Mouse (Mus musculus): Measurements from ENCODE around the gene S100a14. TPM values are rescaled to one million over a fixed set of nuclear protein-coding genes. Genes with fewer than 3 reads are reported as not detected.

Gene S100a14
- polyA plus RNA-seq, 1 experiment from 2014 or later, result 149 TPM

DNA sequence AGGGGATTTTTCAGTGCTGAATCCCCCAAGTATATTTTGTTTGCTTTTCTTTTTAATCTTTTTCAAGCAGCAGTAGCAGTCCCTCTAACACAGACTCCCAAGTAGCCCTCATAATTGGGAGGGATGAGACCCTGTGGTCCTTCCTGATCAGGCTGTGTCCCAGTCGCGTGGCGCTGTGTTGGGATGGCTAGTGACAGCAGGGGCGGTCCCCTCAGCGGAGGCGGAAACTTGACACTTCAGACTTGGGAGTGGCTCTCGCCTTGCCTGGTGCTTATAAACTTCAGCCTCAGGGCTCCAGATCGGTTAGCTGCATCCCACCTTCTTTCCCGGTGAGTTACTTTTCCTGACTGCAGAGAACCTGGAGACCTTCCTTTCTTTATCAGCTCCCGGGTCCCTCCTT, 12.0 kb upstream of the S100a14 start:
- Histone ChIP-seq H3K4me3 (replicated peaks; ENCODE audit: low read length) (peak overlapping the region; percentile 50), H3K27ac (ENCODE audit: low read length) (peak overlapping the region; percentile 76), H3K4me2 (ENCODE audit: low read depth, low read length) (peak overlapping the region; percentile 92), H3K9me3 (replicated peaks; ENCODE audit: control insufficient read depth, low read length) (no peaks in the 10 kb centered on the region), H3K27me3 (ENCODE audit: control insufficient read depth, insufficient read depth, low read length) (0 out of 2 replicates have a peak, but pooled peaks cover 3% of the 10 kb centered on the region), H3K4me1 (ENCODE audit: control insufficient read depth, insufficient read depth, low read length) (peaks cover 13% of the 10 kb centered on the region), H3K36me3 (ENCODE audit: control insufficient read depth, insufficient read depth, low read length) (no peaks in the 10 kb centered on the region), H3K9ac (ENCODE audit: low read length) (peak overlapping the region; percentile 73)
- peak; percentile 80 for ATAC-seq (ENCODE audit: insufficient read depth, low FRiP score)
- WGBS, result 0% methylated on average over 10 of the region's 10 CpGs

DNA sequence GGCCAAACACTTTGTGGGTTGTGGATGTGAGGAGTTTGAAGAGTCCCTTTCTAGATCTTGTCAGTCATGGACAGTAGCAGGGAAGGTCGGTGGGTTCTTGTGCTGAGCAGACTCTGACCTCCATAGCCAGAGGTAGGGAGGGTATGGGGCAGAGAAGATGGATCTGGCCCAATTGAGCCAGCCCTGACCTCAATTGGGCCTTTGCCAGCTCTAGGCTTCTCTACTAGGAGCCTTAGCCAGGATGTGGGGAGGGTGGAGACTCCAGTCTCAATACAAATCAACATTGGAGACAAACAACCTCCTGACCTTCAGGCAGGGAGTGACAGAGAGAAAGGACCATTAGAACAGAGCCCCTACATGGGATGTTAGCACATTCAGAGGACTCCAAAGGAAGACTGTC, 11.4 kb upstream of the S100a14 start:
- H3K36me3 ChIP-seq (ENCODE audit: control insufficient read depth, insufficient read depth, low read length), result no peaks in the 10 kb centered on the region
- no peaks in the 10 kb centered on the region for H3K9me3 ChIP-seq (replicated peaks; ENCODE audit: control insufficient read depth, low read length)
- H3K9ac ChIP-seq (ENCODE audit: low read length), result peak overlapping the region; percentile 73
- no peak for ATAC-seq (ENCODE audit: insufficient read depth, low FRiP score)
- 47% methylated on average over 1 of the region's 1 CpGs for WGBS
- peak overlapping the region; percentile 76; the same call in 1 of the 2 replicates for H3K27ac ChIP-seq (ENCODE audit: low read length)
- H3K27me3 ChIP-seq (ENCODE audit: control insufficient read depth, insufficient read depth, low read length), result 0 out of 2 replicates have a peak, but pooled peaks cover 3% of the 10 kb centered on the region
- H3K4me3 ChIP-seq (replicated peaks; ENCODE audit: low read length), result peak overlapping the region; percentile 50
- peaks cover 13% of the 10 kb centered on the region for H3K4me1 ChIP-seq (ENCODE audit: control insufficient read depth, insufficient read depth, low read length)
- H3K4me2 ChIP-seq (ENCODE audit: low read depth, low read length), result peak overlapping the region; percentile 92

DNA sequence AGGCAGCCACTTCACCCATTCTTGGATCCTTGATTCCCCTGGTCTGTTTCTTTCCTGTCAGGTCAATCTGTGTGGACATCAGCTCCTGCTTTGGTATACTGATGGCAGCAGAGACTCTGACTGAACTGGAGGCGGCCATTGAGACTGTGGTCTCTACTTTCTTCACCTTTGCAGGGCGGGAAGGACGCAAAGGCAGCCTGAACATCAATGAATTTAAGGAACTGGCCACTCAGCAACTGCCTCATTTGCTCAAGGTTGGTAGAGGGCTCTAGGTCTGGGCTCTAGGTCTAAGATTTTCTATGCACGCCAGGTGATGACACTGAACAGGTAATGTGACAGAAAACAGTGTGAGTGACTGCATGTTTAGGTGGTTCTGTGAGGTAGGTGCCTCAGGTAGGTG, 10.9 kb upstream of the S100a14 start:
- H3K9ac ChIP-seq (ENCODE audit: low read length), result no peak overlapping the region
- H3K36me3 ChIP-seq (ENCODE audit: control insufficient read depth, insufficient read depth, low read length), result no peaks in the 10 kb centered on the region
- peak overlapping the region; percentile 92; the same call in 1 of the 2 replicates for H3K4me2 ChIP-seq (ENCODE audit: low read depth, low read length)
- WGBS, result 92% methylated on average over 4 of the region's 4 CpGs
- no peaks in the 10 kb centered on the region for H3K9me3 ChIP-seq (replicated peaks; ENCODE audit: control insufficient read depth, low read length)
- ATAC-seq (ENCODE audit: insufficient read depth, low FRiP score), result no peak
- H3K27ac ChIP-seq (ENCODE audit: low read length), result no peak overlapping the region
- peaks cover 13% of the 10 kb centered on the region for H3K4me1 ChIP-seq (ENCODE audit: control insufficient read depth, insufficient read depth, low read length)
- 0 out of 2 replicates have a peak, but pooled peaks cover 3% of the 10 kb centered on the region for H3K27me3 ChIP-seq (ENCODE audit: control insufficient read depth, insufficient read depth, low read length)
- no peak overlapping the region for H3K4me3 ChIP-seq (replicated peaks; ENCODE audit: low read length)

DNA sequence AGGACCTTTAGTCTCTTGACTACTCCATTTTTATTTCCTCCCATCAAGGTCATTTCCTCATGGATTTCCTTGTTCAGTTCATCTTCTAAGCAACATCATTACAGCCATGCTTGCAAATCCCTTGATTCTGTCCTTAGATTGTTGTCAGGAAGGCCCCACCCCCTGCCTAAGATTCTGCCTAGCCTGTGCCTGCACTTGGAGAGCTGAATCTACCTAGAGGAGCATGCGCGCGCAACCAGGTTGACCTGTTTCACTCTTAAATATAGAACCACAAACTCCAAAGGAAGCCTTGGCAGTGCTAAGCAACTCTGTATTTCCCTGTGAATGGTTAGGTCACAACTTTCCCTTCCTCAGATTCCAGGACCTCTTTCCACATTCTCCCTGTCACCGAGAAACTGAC, 8.9 kb upstream of the S100a14 start:
- Histone ChIP-seq H3K27me3 (ENCODE audit: control insufficient read depth, insufficient read depth, low read length) (0 out of 2 replicates have a peak, but pooled peaks cover 3% of the 10 kb centered on the region), H3K9me3 (replicated peaks; ENCODE audit: control insufficient read depth, low read length) (no peaks in the 10 kb centered on the region), H3K4me2 (ENCODE audit: low read depth, low read length) (no peak overlapping the region), H3K27ac (ENCODE audit: low read length) (no peak overlapping the region), H3K4me1 (ENCODE audit: control insufficient read depth, insufficient read depth, low read length) (peaks cover 13% of the 10 kb centered on the region), H3K4me3 (replicated peaks; ENCODE audit: low read length) (no peak overlapping the region), H3K36me3 (ENCODE audit: control insufficient read depth, insufficient read depth, low read length) (no peaks in the 10 kb centered on the region), H3K9ac (ENCODE audit: low read length) (no peak overlapping the region)
- WGBS, result 76% methylated on average over 4 of the region's 4 CpGs
- no peak for ATAC-seq (ENCODE audit: insufficient read depth, low FRiP score)

DNA sequence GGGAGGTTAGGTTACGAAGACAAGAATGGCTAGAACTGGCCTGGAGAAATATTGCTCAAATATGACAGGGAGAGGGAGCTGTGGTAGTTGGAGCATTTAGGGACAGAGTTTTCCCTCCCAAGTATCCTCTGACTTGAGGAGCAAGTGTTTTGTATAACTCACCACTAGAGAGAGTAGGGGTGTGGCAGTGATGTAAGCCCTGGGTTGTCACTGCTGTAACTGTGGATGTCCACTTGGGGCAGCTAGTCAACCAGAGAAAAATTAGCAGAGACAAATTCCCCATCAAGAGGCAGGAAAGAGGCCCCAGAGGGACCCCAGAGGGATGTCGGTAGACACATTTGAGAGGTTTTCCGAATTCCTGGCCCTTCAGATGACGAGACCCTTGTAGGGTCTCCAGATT, 1.2 kb upstream of the S100a14 start:
- Histone ChIP-seq H3K9ac (ENCODE audit: low read length) (no peak overlapping the region), H3K36me3 (ENCODE audit: control insufficient read depth, insufficient read depth, low read length) (no peaks in the 10 kb centered on the region), H3K4me1 (ENCODE audit: control insufficient read depth, insufficient read depth, low read length) (peaks cover 4% of the 10 kb centered on the region; the same call in 1 of the 2 replicates), H3K27ac (ENCODE audit: low read length) (peak overlapping the region; percentile 89), H3K4me2 (ENCODE audit: low read depth, low read length) (no peak overlapping the region), H3K4me3 (replicated peaks; ENCODE audit: low read length) (no peak overlapping the region), H3K9me3 (replicated peaks; ENCODE audit: control insufficient read depth, low read length) (no peaks in the 10 kb centered on the region), H3K27me3 (ENCODE audit: control insufficient read depth, insufficient read depth, low read length) (no peaks in the 10 kb centered on the region)
- no peak for ATAC-seq (ENCODE audit: insufficient read depth, low FRiP score)
- 64% methylated on average over 4 of the region's 4 CpGs for WGBS

DNA sequence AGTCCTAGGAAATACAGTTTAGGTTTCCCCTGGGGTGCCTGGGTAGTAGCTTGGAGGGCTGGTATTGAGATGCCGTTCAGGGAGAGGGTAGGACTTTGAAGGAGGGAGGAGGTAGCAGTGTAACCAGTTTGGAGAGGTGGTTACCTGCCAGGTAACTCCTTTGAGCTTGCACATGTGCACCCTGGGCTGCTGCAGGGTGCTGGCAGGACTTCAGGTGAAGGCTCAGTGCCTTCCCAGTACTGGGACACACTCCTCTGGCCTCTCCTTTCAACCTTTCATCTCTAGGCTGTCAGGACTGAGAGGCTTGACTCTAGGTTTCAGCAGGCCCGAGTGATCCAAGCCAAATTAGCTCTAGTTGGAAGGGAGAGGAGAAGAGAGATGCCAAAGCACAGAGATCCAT, 580 bp upstream of the S100a14 start:
- Histone ChIP-seq H3K27ac (ENCODE audit: low read length) (peak overlapping the region; percentile 89), H3K36me3 (ENCODE audit: control insufficient read depth, insufficient read depth, low read length) (no peaks in the 10 kb centered on the region), H3K9ac (ENCODE audit: low read length) (peak overlapping the region; percentile 61), H3K4me2 (ENCODE audit: low read depth, low read length) (0 out of 2 replicates have a peak overlapping the region, but pooled peaks have one; percentile 6), H3K4me3 (replicated peaks; ENCODE audit: low read length) (no peak overlapping the region; the same call in 1 of the 2 replicates), H3K27me3 (ENCODE audit: control insufficient read depth, insufficient read depth, low read length) (no peaks in the 10 kb centered on the region), H3K9me3 (replicated peaks; ENCODE audit: control insufficient read depth, low read length) (no peaks in the 10 kb centered on the region), H3K4me1 (ENCODE audit: control insufficient read depth, insufficient read depth, low read length) (peaks cover 4% of the 10 kb centered on the region; the same call in 1 of the 2 replicates)
- peak; percentile 39 for ATAC-seq (ENCODE audit: insufficient read depth, low FRiP score)
- 72% methylated on average over 2 of the region's 2 CpGs for WGBS

DNA sequence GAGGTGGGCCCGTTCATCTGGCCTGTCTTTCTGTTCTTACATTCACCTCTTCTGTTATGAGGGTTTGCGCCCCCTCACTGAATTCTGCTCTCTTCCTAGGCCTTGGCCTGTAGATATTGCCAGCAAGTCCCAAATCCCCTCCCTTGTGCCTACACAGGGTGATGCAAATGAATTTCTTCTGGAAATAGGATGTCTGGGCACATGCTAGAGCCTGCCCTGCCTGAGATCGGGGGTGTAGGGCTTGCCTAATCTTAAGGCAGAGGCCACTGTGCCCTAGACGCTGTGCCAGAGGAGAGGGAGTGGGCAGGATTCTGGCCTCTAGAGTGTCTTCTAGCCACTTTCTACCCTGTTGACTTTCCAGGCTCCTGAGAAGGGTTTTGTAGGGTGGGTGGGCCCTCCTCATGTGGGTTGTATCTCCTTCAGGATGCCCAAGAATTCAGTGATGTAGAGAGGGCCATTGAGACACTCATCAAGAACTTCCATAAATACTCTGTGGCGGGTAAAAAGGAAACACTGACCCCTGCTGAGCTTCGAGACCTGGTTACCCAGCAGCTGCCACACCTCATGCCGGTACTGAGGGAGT, 726 bp downstream of the S100a14 start:
- 74% methylated on average over 7 of the region's 7 CpGs for WGBS
- Histone ChIP-seq H3K36me3 (ENCODE audit: control insufficient read depth, insufficient read depth, low read length) (no peaks in the 10 kb centered on the region), H3K9me3 (replicated peaks; ENCODE audit: control insufficient read depth, low read length) (no peaks in the 10 kb centered on the region), H3K27me3 (ENCODE audit: control insufficient read depth, insufficient read depth, low read length) (no peaks in the 10 kb centered on the region), H3K4me3 (replicated peaks; ENCODE audit: low read length) (peak overlapping the region; percentile 34), H3K27ac (ENCODE audit: low read length) (peak overlapping the region; percentile 71), H3K9ac (ENCODE audit: low read length) (peak overlapping the region; percentile 54), H3K4me2 (ENCODE audit: low read depth, low read length) (peak overlapping the region; percentile 43), H3K4me1 (ENCODE audit: control insufficient read depth, insufficient read depth, low read length) (peaks cover 4% of the 10 kb centered on the region; the same call in 1 of the 2 replicates)
- no peak for ATAC-seq (ENCODE audit: insufficient read depth, low FRiP score)

DNA sequence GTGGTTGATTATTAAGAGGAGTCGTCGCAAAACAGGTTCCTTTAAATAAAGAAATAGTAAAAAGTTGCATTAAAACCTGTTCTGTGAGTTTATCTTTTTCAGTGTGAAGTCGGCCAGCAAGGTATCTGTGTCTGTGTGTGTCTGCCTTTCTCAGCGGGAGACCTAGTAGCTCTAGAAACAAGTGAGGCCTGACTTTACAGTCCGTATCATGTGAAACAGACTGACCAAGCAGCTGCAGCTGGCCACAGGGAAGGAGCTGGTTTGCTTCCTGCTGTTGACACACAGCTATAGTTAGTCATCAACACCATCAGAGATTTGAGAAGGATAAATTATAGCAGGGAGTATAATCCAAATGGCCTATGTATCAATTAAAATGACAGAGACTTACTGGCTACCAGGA, 5.1 kb downstream of the S100a14 start:
- Histone ChIP-seq H3K27ac (ENCODE audit: low read length) (peak overlapping the region; percentile 21; the same call in 1 of the 2 replicates), H3K27me3 (ENCODE audit: control insufficient read depth, insufficient read depth, low read length) (no peaks in the 10 kb centered on the region), H3K4me1 (ENCODE audit: control insufficient read depth, insufficient read depth, low read length) (no peaks in the 10 kb centered on the region; the same call in 1 of the 2 replicates), H3K4me3 (replicated peaks; ENCODE audit: low read length) (no peak overlapping the region), H3K9me3 (replicated peaks; ENCODE audit: control insufficient read depth, low read length) (no peaks in the 10 kb centered on the region), H3K9ac (ENCODE audit: low read length) (no peak overlapping the region), H3K4me2 (ENCODE audit: low read depth, low read length) (no peak overlapping the region), H3K36me3 (ENCODE audit: control insufficient read depth, insufficient read depth, low read length) (no peaks in the 10 kb centered on the region)
- no peak for ATAC-seq (ENCODE audit: insufficient read depth, low FRiP score)
- WGBS, result 56% methylated on average over 5 of the region's 5 CpGs

DNA sequence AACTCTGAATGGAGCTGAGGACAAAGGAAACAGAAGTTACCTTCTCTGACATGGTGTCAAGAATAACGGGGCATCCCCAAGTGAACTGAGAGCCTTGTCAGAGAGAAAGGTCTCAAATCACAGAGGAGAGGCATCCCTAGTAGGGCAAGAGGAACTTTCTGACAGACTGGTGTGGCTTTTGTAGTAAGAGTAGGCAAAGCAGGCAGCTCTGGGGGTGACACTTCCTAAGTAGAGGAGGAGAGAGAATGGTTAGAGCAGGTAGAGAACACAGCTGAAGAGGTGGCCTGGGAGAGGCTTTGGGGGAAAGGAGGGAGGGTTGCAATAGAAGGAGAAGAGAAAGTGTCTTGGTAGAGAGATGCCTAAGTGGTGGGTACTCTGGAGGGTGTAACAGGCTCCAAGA, 8.8 kb downstream of the S100a14 start:
- WGBS, result 48% methylated on average over 1 of the region's 1 CpGs
- ATAC-seq (ENCODE audit: insufficient read depth, low FRiP score), result no peak
- no peak overlapping the region for H3K27ac ChIP-seq (ENCODE audit: low read length)

More for the DNA sequence above, 8.8 kb downstream of the S100a14 start:
- H3K36me3 ChIP-seq (ENCODE audit: control insufficient read depth, insufficient read depth, low read length), result no peaks in the 10 kb centered on the region
- no peaks in the 10 kb centered on the region for H3K9me3 ChIP-seq (replicated peaks; ENCODE audit: control insufficient read depth, low read length)
- no peaks in the 10 kb centered on the region for H3K27me3 ChIP-seq (ENCODE audit: control insufficient read depth, insufficient read depth, low read length)
- H3K4me2 ChIP-seq (ENCODE audit: low read depth, low read length), result no peak overlapping the region
- H3K9ac ChIP-seq (ENCODE audit: low read length), result no peak overlapping the region
- no peak overlapping the region for H3K4me3 ChIP-seq (replicated peaks; ENCODE audit: low read length)
- peaks cover 4% of the 10 kb centered on the region; the same call in 1 of the 2 replicates for H3K4me1 ChIP-seq (ENCODE audit: control insufficient read depth, insufficient read depth, low read length)
